Mouse (Mus musculus): ENCODE results near the gene Apol8. TPM values are rescaled to one million over a fixed set of nuclear protein-coding genes. Genes with fewer than 3 reads are reported as not detected.
"Not testable (repeated sequence)": the region's sequence is repeated elsewhere in the genome, so short reads cannot be mapped to it uniquely, and the experiment has no call there.

The Apol8 gene
- total and polyA plus RNA-seq, 3 experiments, result 0.14 to 0.15 TPM; not detected in 1

DNA sequence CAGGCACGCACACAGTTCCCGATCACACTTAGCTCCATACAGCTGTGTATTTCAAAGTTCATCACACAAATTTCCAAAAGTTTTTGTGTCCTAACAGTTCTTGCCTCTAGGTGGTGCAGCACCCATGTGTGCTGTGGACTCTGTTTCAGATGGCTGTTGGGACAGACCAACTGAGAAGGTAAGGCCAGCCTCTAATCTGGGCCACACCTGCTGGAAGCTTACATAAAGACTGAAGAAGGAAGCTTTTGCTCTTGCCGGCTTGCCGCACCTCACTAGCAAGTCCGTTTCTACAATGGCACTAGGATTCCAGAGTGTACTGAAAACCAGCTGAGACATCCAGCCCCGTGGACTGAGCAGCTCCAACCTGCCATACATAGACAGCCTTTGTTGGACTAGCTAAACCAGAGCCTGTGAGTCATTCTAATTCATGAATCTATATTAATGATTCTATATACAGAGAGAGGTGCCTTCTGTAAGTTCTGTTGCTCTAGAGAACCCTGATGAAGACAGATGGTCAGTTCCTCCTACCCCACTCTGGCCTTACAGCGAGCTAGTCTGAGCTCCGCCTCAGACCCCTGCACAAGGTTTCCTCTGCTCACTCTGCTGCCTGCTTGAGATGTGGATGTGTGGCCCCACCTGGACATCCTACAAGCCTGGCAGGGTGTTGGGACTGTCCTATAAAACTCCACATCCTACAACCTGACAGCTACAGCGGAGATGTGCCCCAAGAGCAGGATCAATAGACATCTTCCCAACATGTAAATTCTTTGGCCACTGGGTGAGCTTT, 16.1 kb downstream of the Apol8 start:
- Histone ChIP-seq H3K4me3 (replicated peaks in 1 of 3; ENCODE audit: low read depth in 2 of 3, low read length in 2 of 3, poor library complexity in 1 of 3) (no peak overlapping the region), H3K4me1 (ENCODE audit: control insufficient read depth in 1 of 2, insufficient read depth in 2 of 2) (no peaks in the 10 kb centered on the region), H3K36me3 (replicated peaks in 1 of 2; ENCODE audit: control insufficient read depth in 1 of 2, insufficient read depth in 1 of 2, low read length in 1 of 2) (no peaks in the 10 kb centered on the region), H3K27me3 (replicated peaks) (peaks cover 14% of the 10 kb centered on the region), H3K79me2 (replicated peaks; ENCODE audit: control insufficient read depth, extremely low read depth, insufficient read depth, poor library complexity, severe bottlenecking) (no peaks in the 10 kb centered on the region), H3K9me3 (replicated peaks; ENCODE audit: low read length) (no peaks in the 10 kb centered on the region), H3K4me2 (ENCODE audit: insufficient read depth, low read depth, poor library complexity, severe bottlenecking) (no peak overlapping the region), H3K9ac (ENCODE audit: insufficient read depth, low read depth) (no peak overlapping the region), H3K27ac (ENCODE audit: insufficient read depth, low read depth) (no peak overlapping the region)
- in situ Hi-C loops (cut with MboI; ENCODE audit: low pct_ligation_motif_present, low pct_unique_long_range_greater_than_20kb, low sequenced_read_pairs), result loop anchor here (25.0 kb wide), 1 partner anchor 422 kb away; the partner anchor contains the start of gene Ift27
- TF ChIP-seq CTCF (conservative IDR thresholded peaks at IDR 0.05 in 1 of 2, IDR thresholded peaks at IDR 0.05 in 1 of 2; ENCODE audit: low read depth in 2 of 2, low read length in 2 of 2), result peak in 1 of 2 experiments; percentile 55; a peak in 2 of 4 replicates
- no peak for TF ChIP-seq BHLHE40 (IDR thresholded peaks at IDR 0.05; ENCODE audit: low read depth, low read length)
- TF ChIP-seq SMC3 (IDR thresholded peaks at IDR 0.05; ENCODE audit: low read depth, low read length), result peak; percentile 26; the same call in 1 of the 2 replicates
- no peak for TF ChIP-seq EP300 (IDR thresholded peaks at IDR 0.05; ENCODE audit: low read length)
- TF ChIP-seq RAD21 (IDR thresholded peaks at IDR 0.05; ENCODE audit: low read depth, low read length), result peak; percentile 34
- dilution Hi-C loops (cut with MboI; ENCODE audit: extremely low pct_ligation_motif_present, extremely low pct_unique_long_range_greater_than_20kb, low sequenced_read_pairs), result no loop called here
- peak; percentile 21 for DNase-seq (ENCODE audit: extremely low read depth)

DNA sequence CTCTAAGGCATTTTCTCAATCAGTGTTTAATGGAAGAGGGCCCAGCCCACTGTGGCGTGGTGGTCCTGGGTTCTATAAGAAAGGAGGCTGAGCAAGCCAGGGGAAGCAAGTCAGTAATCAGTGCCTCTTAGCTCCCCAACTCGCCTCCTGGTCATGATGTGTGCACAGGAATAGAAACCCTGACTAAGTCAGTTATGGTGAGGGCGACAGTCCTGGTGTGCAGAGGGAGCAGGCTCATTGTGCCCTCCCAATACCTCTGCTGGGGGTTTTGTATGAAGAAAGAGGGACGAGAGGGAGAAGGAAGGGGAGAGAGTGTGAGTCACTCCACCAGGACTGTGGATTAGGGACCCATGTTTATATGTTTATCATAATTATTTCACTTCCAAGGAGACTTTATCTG, 22.9 kb downstream of the Apol8 start:
- in situ Hi-C loops (cut with MboI; ENCODE audit: low pct_ligation_motif_present, low pct_unique_long_range_greater_than_20kb, low sequenced_read_pairs), result loop anchor here (25.0 kb wide), 1 partner anchor 428 kb away; the partner anchor contains the start of gene Ift27
- dilution Hi-C loops (cut with MboI; ENCODE audit: extremely low pct_ligation_motif_present, extremely low pct_unique_long_range_greater_than_20kb, low sequenced_read_pairs); H3K27ac ChIP-seq (ENCODE audit: insufficient read depth, low read depth): not testable (repeated sequence)

DNA sequence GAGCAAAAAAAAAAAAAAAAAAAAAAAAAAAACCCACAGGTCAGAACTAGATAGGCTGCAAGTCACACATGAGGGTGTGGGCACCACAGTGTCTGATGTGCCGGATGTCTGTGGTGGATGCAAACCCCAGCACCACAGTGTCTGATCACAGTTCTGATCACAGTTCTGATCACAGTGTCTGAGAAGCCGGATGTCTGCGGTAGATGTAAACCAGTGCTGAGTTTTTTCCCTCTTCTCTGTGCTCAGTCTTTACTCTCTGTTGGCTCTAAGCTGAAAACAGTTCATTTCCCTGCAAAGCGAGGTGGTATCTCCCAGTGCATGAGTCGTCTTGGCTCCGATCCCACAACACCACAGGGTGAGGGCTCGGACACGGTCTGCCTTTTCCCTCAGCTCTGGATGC, 23.4 kb downstream of the Apol8 start:
- DNase-seq (ENCODE audit: extremely low read depth); H3K9me3 ChIP-seq (replicated peaks; ENCODE audit: low read length); H3K36me3 ChIP-seq (replicated peaks in 1 of 2; ENCODE audit: control insufficient read depth in 1 of 2, insufficient read depth in 1 of 2, low read length in 1 of 2); H3K27ac ChIP-seq (ENCODE audit: insufficient read depth, low read depth); H3K4me1 ChIP-seq (ENCODE audit: control insufficient read depth in 1 of 2, insufficient read depth in 2 of 2); H3K9ac ChIP-seq (ENCODE audit: insufficient read depth, low read depth); dilution Hi-C loops (cut with MboI; ENCODE audit: extremely low pct_ligation_motif_present, extremely low pct_unique_long_range_greater_than_20kb, low sequenced_read_pairs); H3K4me2 ChIP-seq (ENCODE audit: insufficient read depth, low read depth, poor library complexity, severe bottlenecking); H3K79me2 ChIP-seq (replicated peaks; ENCODE audit: control insufficient read depth, extremely low read depth, insufficient read depth, poor library complexity, severe bottlenecking); H3K4me3 ChIP-seq (replicated peaks in 1 of 3; ENCODE audit: low read depth in 2 of 3, low read length in 2 of 3, poor library complexity in 1 of 3): not testable (repeated sequence)
- peaks cover 10% of the 10 kb centered on the region for H3K27me3 ChIP-seq (replicated peaks)
- in situ Hi-C loops (cut with MboI; ENCODE audit: low pct_ligation_motif_present, low pct_unique_long_range_greater_than_20kb, low sequenced_read_pairs), result loop anchor here (25.0 kb wide), 1 partner anchor 429 kb away; the partner anchor contains the start of gene Ift27

More for the DNA sequence above, 22.9 kb downstream of the Apol8 start:
- H3K79me2 ChIP-seq (replicated peaks; ENCODE audit: control insufficient read depth, extremely low read depth, insufficient read depth, poor library complexity, severe bottlenecking); H3K36me3 ChIP-seq (replicated peaks in 1 of 2; ENCODE audit: control insufficient read depth in 1 of 2, insufficient read depth in 1 of 2, low read length in 1 of 2); H3K4me1 ChIP-seq (ENCODE audit: control insufficient read depth in 1 of 2, insufficient read depth in 2 of 2); DNase-seq (ENCODE audit: extremely low read depth); H3K9ac ChIP-seq (ENCODE audit: insufficient read depth, low read depth); H3K9me3 ChIP-seq (replicated peaks; ENCODE audit: low read length); H3K4me2 ChIP-seq (ENCODE audit: insufficient read depth, low read depth, poor library complexity, severe bottlenecking); H3K4me3 ChIP-seq (replicated peaks in 1 of 3; ENCODE audit: low read depth in 2 of 3, low read length in 2 of 3, poor library complexity in 1 of 3): not testable (repeated sequence)
- H3K27me3 ChIP-seq (replicated peaks), result peaks cover 10% of the 10 kb centered on the region

DNA sequence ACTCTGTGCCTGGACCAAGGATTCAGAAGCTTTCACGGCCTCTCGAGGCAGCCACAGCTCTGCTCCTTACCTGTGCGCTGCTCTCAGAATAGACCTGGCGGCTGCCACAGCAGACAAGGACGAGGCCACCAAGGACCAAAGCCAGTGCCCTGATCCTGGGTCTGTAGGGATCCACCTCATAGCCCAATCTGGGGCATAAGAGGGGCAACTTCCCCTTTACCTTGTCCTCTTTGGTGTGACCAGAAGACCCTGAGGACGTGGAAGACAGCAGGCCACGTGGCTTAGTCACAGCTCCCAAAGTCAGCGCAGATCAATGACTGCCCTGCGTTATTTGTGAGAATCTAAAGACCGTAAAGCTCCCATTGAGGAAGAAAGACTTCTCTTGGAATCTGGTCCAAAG, 24.0 kb downstream of the Apol8 start:
- H3K4me3 ChIP-seq (replicated peaks in 1 of 3; ENCODE audit: low read depth in 2 of 3, low read length in 2 of 3, poor library complexity in 1 of 3); H3K4me1 ChIP-seq (ENCODE audit: control insufficient read depth in 1 of 2, insufficient read depth in 2 of 2); H3K4me2 ChIP-seq (ENCODE audit: insufficient read depth, low read depth, poor library complexity, severe bottlenecking); H3K9ac ChIP-seq (ENCODE audit: insufficient read depth, low read depth); H3K27me3 ChIP-seq (replicated peaks); H3K9me3 ChIP-seq (replicated peaks; ENCODE audit: low read length); H3K27ac ChIP-seq (ENCODE audit: insufficient read depth, low read depth); H3K79me2 ChIP-seq (replicated peaks; ENCODE audit: control insufficient read depth, extremely low read depth, insufficient read depth, poor library complexity, severe bottlenecking); dilution Hi-C loops (cut with MboI; ENCODE audit: extremely low pct_ligation_motif_present, extremely low pct_unique_long_range_greater_than_20kb, low sequenced_read_pairs); H3K36me3 ChIP-seq (replicated peaks in 1 of 2; ENCODE audit: control insufficient read depth in 1 of 2, insufficient read depth in 1 of 2, low read length in 1 of 2); DNase-seq (ENCODE audit: extremely low read depth): not testable (repeated sequence)
- in situ Hi-C loops (cut with MboI; ENCODE audit: low pct_ligation_motif_present, low pct_unique_long_range_greater_than_20kb, low sequenced_read_pairs), result loop anchor here (25.0 kb wide), 1 partner anchor 429 kb away; the partner anchor contains the start of gene Ift27

Data from CH12.LX (cell line).